Mouse (Mus musculus): ENCODE data around the gene 1700042G07Rik. TPM values are rescaled to one million over a fixed set of nuclear protein-coding genes. Genes with fewer than 3 reads are reported as not detected.

Gene 1700042G07Rik
- total RNA-seq, 2 experiments from 2014 or later: not detected

GRCm38 (mm10) chr4:116160769-116161168 is 12.4 kb upstream of the 1700042G07Rik start:
- DNase-seq (ENCODE audit: low spot score in 2 of 2): peak; percentile 83 to 89

- no peak for DNase-seq (ENCODE audit: low spot score in 2 of 2)
These were observed 11.0 kb upstream of the 1700042G07Rik start for GRCm38 (mm10) chr4:116162142-116162541.

- DNase-seq (ENCODE audit: low spot score in 2 of 2): no peak
These were observed 8.2 kb upstream of the 1700042G07Rik start for GRCm38 (mm10) chr4:116164759-116165554.

GRCm38 (mm10) chr4:116165708-116166407 is 7.3 kb upstream of the 1700042G07Rik start:
- no peak for DNase-seq (ENCODE audit: low spot score in 2 of 2)

- DNase-seq (ENCODE audit: low spot score in 2 of 2): no peak
These were observed 5.8 kb upstream of the 1700042G07Rik start, which contains the start of gene Tspan1 for GRCm38 (mm10) chr4:116167404-116167803. TSS of gene Tspan1 (minus strand) at chr4:116167601.

- peak; percentile 72 to 90 for DNase-seq (ENCODE audit: low spot score in 2 of 2)
These were observed 4.4 kb upstream of the 1700042G07Rik start for GRCm38 (mm10) chr4:116168617-116169352.

GRCm38 (mm10) chr4:116169353-116169672 is 3.9 kb upstream of the 1700042G07Rik start:
- DNase-seq (ENCODE audit: low spot score in 2 of 2): no peak

- no peak for DNase-seq (ENCODE audit: low spot score in 2 of 2)
These were observed 580 bp downstream of the 1700042G07Rik start for GRCm38 (mm10) chr4:116173752-116174151.

GRCm38 (mm10) chr4:116174466-116175116 is 1.4 kb downstream of the 1700042G07Rik start:
- no peak for DNase-seq (ENCODE audit: low spot score in 2 of 2)

- DNase-seq (ENCODE audit: low spot score in 2 of 2): no peak
These were observed 2.0 kb downstream of the 1700042G07Rik start for GRCm38 (mm10) chr4:116175136-116175535.

GRCm38 (mm10) chr4:116175711-116176542 is 2.8 kb downstream of the 1700042G07Rik start:
- peak; percentile 40 for DNase-seq (ENCODE audit: low spot score in 2 of 2)

- peak; percentile 62 to 70 for DNase-seq (ENCODE audit: low spot score in 2 of 2)
These were observed 3.4 kb downstream of the 1700042G07Rik start for GRCm38 (mm10) chr4:116176543-116176988.

- DNase-seq (ENCODE audit: low spot score in 2 of 2): peak in 1 of 2 experiments; percentile 19
These were observed 4.0 kb downstream of the 1700042G07Rik start for GRCm38 (mm10) chr4:116177140-116177539.

- no peak for DNase-seq (ENCODE audit: low spot score in 2 of 2)
These were observed 8.9 kb downstream of the 1700042G07Rik start for GRCm38 (mm10) chr4:116182079-116182478.

- DNase-seq (ENCODE audit: low spot score in 2 of 2): no peak
These were observed 9.6 kb downstream of the 1700042G07Rik start for GRCm38 (mm10) chr4:116182745-116183144.

GRCm38 (mm10) chr4:116185083-116185482 is 11.9 kb downstream of the 1700042G07Rik start:
- DNase-seq (ENCODE audit: low spot score in 2 of 2): no peak

GRCm38 (mm10) chr4:116192286-116192835 is 19.2 kb downstream of the 1700042G07Rik start:
- DNase-seq (ENCODE audit: low spot score in 2 of 2): no peak

GRCm38 (mm10) chr4:116193583-116194383 is 20.6 kb downstream of the 1700042G07Rik start:
- no peak for DNase-seq (ENCODE audit: low spot score in 2 of 2)

- no peak for DNase-seq (ENCODE audit: low spot score in 2 of 2)
These were observed 25.2 kb downstream of the 1700042G07Rik start for GRCm38 (mm10) chr4:116198422-116198821.
